Mouse (Mus musculus): Measurements from ENCODE around the gene Fbxo8.

The Fbxo8 gene

GRCm38 (mm10) chr8:56611736-56612135 is 60.8 kb downstream of the Fbxo8 start:
- CTCF ChIA-PET: no interaction called here

GRCm38 (mm10) chr8:56614235-56614634 is 63.3 kb downstream of the Fbxo8 start:
- CTCF ChIA-PET: no interaction called here

GRCm38 (mm10) chr8:56615005-56615404 is 64.1 kb downstream of the Fbxo8 start:
- CTCF ChIA-PET: interaction anchor here (0.6 to 1.0 kb wide), 2 partner anchors 32 to 51 kb away, joined by 3 read pairs; no protein-coding TSS in a partner anchor

GRCm38 (mm10) chr8:56616260-56616659 is 65.4 kb downstream of the Fbxo8 start:
- CTCF ChIA-PET: interaction anchor here (0.6 kb wide), 1 partner anchor 11 kb away, joined by 8 read pairs; no protein-coding TSS in a partner anchor

- CTCF ChIA-PET: no interaction called here
Measured at GRCm38 (mm10) chr8:56617271-56617670, 66.4 kb downstream of the Fbxo8 start.

GRCm38 (mm10) chr8:56619056-56619455 is 68.2 kb downstream of the Fbxo8 start:
- CTCF ChIA-PET: interaction anchor here (0.6 kb wide), 1 partner anchor 10 kb away, joined by 8 read pairs; no protein-coding TSS in a partner anchor

GRCm38 (mm10) chr8:56619571-56619970 is 68.7 kb downstream of the Fbxo8 start:
- CTCF ChIA-PET: no interaction called here

GRCm38 (mm10) chr8:56620691-56621090 is 69.8 kb downstream of the Fbxo8 start:
- CTCF ChIA-PET: no interaction called here

GRCm38 (mm10) chr8:56621093-56621492 is 70.2 kb downstream of the Fbxo8 start:
- CTCF ChIA-PET: no interaction called here

- CTCF ChIA-PET: no interaction called here
Measured at GRCm38 (mm10) chr8:56622470-56623024, 71.7 kb downstream of the Fbxo8 start.

GRCm38 (mm10) chr8:56623346-56623745 is 72.5 kb downstream of the Fbxo8 start:
- CTCF ChIA-PET: no interaction called here

- CTCF ChIA-PET: interaction anchor here (0.5 kb wide), 1 partner anchor 10 kb away, joined by 8 read pairs; no protein-coding TSS in a partner anchor
Measured at GRCm38 (mm10) chr8:56629160-56629559, 78.3 kb downstream of the Fbxo8 start.

- CTCF ChIA-PET: no interaction called here
Measured at GRCm38 (mm10) chr8:56639277-56639676, 88.4 kb downstream of the Fbxo8 start.

All from spleen, embryonic (tissue).